Mouse (Mus musculus): ENCODE data around the gene Dip2c. TPM values are rescaled to one million over a fixed set of nuclear protein-coding genes. Genes with fewer than 3 reads are reported as not detected.

The Dip2c gene
- total and polyA plus RNA-seq, 3 experiments = not detected

DNA sequence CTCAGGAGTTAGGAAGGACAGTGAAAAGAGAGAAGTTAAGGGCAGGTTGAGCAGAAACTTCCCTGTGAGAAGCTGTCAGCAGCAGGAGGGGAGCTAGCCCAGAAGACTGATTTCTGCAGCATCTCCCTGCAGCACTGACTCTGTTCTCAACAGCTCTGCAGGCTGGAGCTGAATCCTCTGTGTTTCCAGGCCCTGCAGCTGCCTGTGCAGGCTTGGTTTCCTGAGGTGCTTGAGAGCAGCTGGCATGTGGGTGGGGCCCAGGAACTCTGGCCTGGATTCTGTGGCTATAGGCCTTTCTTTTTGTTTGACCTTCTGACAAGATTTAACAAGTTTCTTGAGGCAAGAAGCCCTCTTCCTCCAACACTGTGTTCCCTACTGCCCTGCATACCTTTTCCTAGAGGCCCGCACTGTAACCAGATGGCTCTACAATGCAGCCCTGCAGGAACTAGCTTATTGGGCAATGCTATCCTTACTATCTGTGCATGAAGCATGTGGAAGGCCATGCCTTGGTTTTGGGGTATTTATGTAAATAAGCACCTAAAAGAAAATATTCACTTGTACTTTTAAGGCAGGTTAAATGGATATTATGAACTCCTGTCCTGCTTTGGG, 53.1 kb downstream of the Dip2c start:
- TF ChIP-seq EP300 (IDR thresholded peaks at IDR 0.05; ENCODE audit: low read depth in 1 of 2, low read length in 2 of 2) (no peak), MYC (IDR thresholded peaks at IDR 0.05; ENCODE audit: low read depth, low read length) (no peak), CTCF (IDR thresholded peaks at IDR 0.05 in 2 of 3, conservative IDR thresholded peaks at IDR 0.05 in 1 of 3; ENCODE audit: control insufficient read depth in 1 of 3, insufficient read depth in 1 of 3, low read depth in 2 of 3, low read length in 3 of 3, poor library complexity in 1 of 3, severe bottlenecking in 1 of 3) (no peak), ETS1 (IDR thresholded peaks at IDR 0.05; ENCODE audit: low read depth, low read length) (no peak), POLR2AphosphoS2 (IDR thresholded peaks at IDR 0.05; ENCODE audit: low read length) (no peak), NELFE (IDR thresholded peaks at IDR 0.05; ENCODE audit: low read depth, low read length) (no peak), USF2 (IDR thresholded peaks at IDR 0.05; ENCODE audit: borderline replicate concordance in 1 of 2, insufficient read depth in 1 of 2, low read depth in 1 of 2, low read length in 2 of 2) (no peak), SMC3 (IDR thresholded peaks at IDR 0.05; ENCODE audit: low read depth, low read length) (no peak), MXI1 (IDR thresholded peaks at IDR 0.05; ENCODE audit: low read depth, low read length) (no peak), MAFK (IDR thresholded peaks at IDR 0.05; ENCODE audit: borderline replicate concordance, low read depth, low read length) (no peak), CHD1 (IDR thresholded peaks at IDR 0.05; ENCODE audit: low read depth, low read length) (no peak), HCFC1 (IDR thresholded peaks at IDR 0.05; ENCODE audit: low read depth, low read length) (no peak), MEF2A (IDR thresholded peaks at IDR 0.05; ENCODE audit: extremely low read depth, insufficient replicate concordance, low read depth, low read length, poor library complexity, severe bottlenecking) (no peak), CHD2 (IDR thresholded peaks at IDR 0.05; ENCODE audit: low read length) (no peak), ZKSCAN1 (IDR thresholded peaks at IDR 0.05; ENCODE audit: low read depth, low read length) (no peak)
- no peak for DNase-seq (ENCODE audit: low read depth, low spot score)
- Histone ChIP-seq H3K4me3 (ENCODE audit: control insufficient read depth in 1 of 2, insufficient read depth in 1 of 2, low read depth in 2 of 2, low read length in 2 of 2) (no peak overlapping the region), H3K79me2 (ENCODE audit: control insufficient read depth, insufficient read depth, low read length, poor library complexity) (no peaks in the 10 kb centered on the region), H3K36me3 (ENCODE audit: control insufficient read depth in 1 of 2, insufficient read depth in 2 of 2, low read length in 2 of 2) (no peaks in the 10 kb centered on the region), H3K27ac (ENCODE audit: control insufficient read depth, low read depth, low read length) (no peak overlapping the region), H3K9me3 (replicated peaks; ENCODE audit: insufficient read depth, low read length) (no peaks in the 10 kb centered on the region), H3K4me1 (ENCODE audit: control insufficient read depth in 1 of 2, insufficient read depth in 2 of 2, low read length in 2 of 2) (no peaks in the 10 kb centered on the region), H3K9ac (ENCODE audit: control insufficient read depth, low read depth, low read length, poor library complexity, severe bottlenecking) (no peak overlapping the region), H3K27me3 (ENCODE audit: control insufficient read depth in 1 of 2, insufficient read depth in 2 of 2, low read length in 2 of 2) (no peaks in the 10 kb centered on the region)

DNA sequence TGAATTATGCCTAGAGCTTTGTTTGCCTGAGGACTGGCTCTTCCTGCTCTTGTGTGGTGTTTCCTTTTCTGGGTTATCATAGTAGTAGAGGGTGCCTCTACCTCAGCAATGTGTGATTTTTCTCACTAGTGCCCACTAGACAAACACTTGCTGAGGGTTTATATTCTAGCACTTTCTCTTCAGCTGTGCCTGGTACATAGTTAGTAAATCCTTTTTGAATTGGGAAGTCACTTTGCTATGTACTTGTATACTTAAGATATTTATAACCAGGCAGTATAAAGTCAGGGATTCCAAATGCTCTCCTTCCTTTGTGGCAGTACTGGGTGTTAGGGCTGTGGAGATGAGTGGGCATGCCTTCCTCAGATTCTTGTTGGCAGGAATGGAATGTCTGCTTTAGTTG, 56.9 kb downstream of the Dip2c start:
- Histone ChIP-seq H3K79me2 (ENCODE audit: control insufficient read depth, insufficient read depth, low read length, poor library complexity) (no peaks in the 10 kb centered on the region), H3K4me3 (ENCODE audit: control insufficient read depth in 1 of 2, insufficient read depth in 1 of 2, low read depth in 2 of 2, low read length in 2 of 2) (no peak overlapping the region), H3K9me3 (replicated peaks; ENCODE audit: insufficient read depth, low read length) (no peaks in the 10 kb centered on the region), H3K4me1 (ENCODE audit: control insufficient read depth in 1 of 2, insufficient read depth in 2 of 2, low read length in 2 of 2) (no peaks in the 10 kb centered on the region), H3K27ac (ENCODE audit: control insufficient read depth, low read depth, low read length) (no peak overlapping the region), H3K27me3 (ENCODE audit: control insufficient read depth in 1 of 2, insufficient read depth in 2 of 2, low read length in 2 of 2) (no peaks in the 10 kb centered on the region), H3K36me3 (ENCODE audit: control insufficient read depth in 1 of 2, insufficient read depth in 2 of 2, low read length in 2 of 2) (no peaks in the 10 kb centered on the region), H3K9ac (ENCODE audit: control insufficient read depth, low read depth, low read length, poor library complexity, severe bottlenecking) (no peak overlapping the region)
- DNase-seq (ENCODE audit: low read depth, low spot score) = no peak
- TF ChIP-seq GABPA (IDR thresholded peaks at IDR 0.05; ENCODE audit: low read depth, low read length) (no peak), EP300 (IDR thresholded peaks at IDR 0.05; ENCODE audit: low read depth in 1 of 2, low read length in 2 of 2) (no peak), ZNF384 (IDR thresholded peaks at IDR 0.05; ENCODE audit: low read depth, low read length) (no peak), TCF12 (IDR thresholded peaks at IDR 0.05; ENCODE audit: low read depth, low read length) (no peak), UBTF (IDR thresholded peaks at IDR 0.05; ENCODE audit: borderline replicate concordance, insufficient read depth, low read depth, low read length) (no peak), CHD1 (IDR thresholded peaks at IDR 0.05; ENCODE audit: low read depth, low read length) (no peak), NRF1 (IDR thresholded peaks at IDR 0.05; ENCODE audit: insufficient read depth, low read depth, low read length, poor library complexity, severe bottlenecking) (no peak), MAFK (IDR thresholded peaks at IDR 0.05; ENCODE audit: borderline replicate concordance, low read depth, low read length) (no peak), JUND (IDR thresholded peaks at IDR 0.05; ENCODE audit: low read depth, low read length) (no peak)
